Mouse (Mus musculus) embryonic facial prominence, embryonic 10.5 days (tissue): ENCODE measurements at regions not wholly inside any gene's neighbourhood (a gene's known extent, or its start where the extent isn't known, plus 50 kb on each side); places are given as distances from the start of the nearest gene placed in this dataset.
"Not testable (repeated sequence)": the region's sequence is repeated elsewhere in the genome, so short reads cannot be mapped to it uniquely, and the experiment has no call there.

Experiments used
- DNase-seq: peaks from one replicate; pipeline ENCODE4 v3.0.0-alpha.2; 2017; ENCODE audit warnings: low spot score
- H3K27ac ChIP-seq: fragments of 300-500 bp; sonication (generic); replicated peaks from 2 replicates; pipeline ENCODE4 v1.5.1; 2016; ENCODE audit warnings: mild to moderate bottlenecking
- H3K27me3 ChIP-seq: fragments of 300-500 bp; sonication (generic); replicated peaks from 2 replicates; pipeline ENCODE4 v1.6.1; 2016; ENCODE audit warnings: low read depth, mild to moderate bottlenecking; ENCODE audit not compliant: poor library complexity, severe bottlenecking
- H3K36me3 ChIP-seq: fragments of 300-500 bp; sonication (generic); replicated peaks from 2 replicates; pipeline ENCODE4 v1.6.1; 2016; ENCODE audit warnings: mild to moderate bottlenecking, moderate library complexity
- H3K4me1 ChIP-seq: fragments of 300-500 bp; sonication (generic); 2 replicates; pipeline ENCODE4 v1.6.1; 2016
- H3K4me3 ChIP-seq: fragments of 300-500 bp; sonication (generic); 2 replicates; pipeline ENCODE4 v1.5.1; 2016; ENCODE audit warnings: mild to moderate bottlenecking, moderate library complexity
- H3K9me3 ChIP-seq: fragments of 300-500 bp; sonication (generic); 2 replicates; pipeline ENCODE4 v1.6.1; 2016; ENCODE audit warnings: mild to moderate bottlenecking
- WGBS: fragments of 180-500 bp; shearing (Covaris S2); methylation state at CpG from one replicate; pipeline ENCODE4 v1.1.7; 2016; 5-methylcytosine and 5-hydroxymethylcytosine counted together

DNA sequence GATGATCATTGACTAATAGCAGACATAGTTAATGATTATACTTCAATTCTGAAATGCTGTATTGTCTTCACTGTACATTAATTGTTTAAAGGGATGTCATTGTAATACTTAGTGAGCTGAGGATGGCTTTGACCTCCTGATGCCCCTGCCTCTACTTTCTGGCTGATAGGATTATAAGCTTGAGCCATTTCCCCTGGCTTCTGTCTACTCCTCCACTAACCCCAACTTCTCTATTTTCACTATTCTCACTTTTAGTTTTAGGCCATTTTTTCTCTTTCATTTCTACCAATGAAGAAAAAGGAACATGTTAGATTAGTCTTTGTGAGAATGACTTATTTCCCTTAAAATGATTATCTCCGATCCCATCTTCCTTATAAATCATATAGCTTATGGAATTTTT is 190.9 kb downstream of the Stard3nl start:
- H3K4me3 ChIP-seq, result no peak overlapping the region
- WGBS, result 93% methylated on average over 1 of the region's 1 CpGs

GRCm38 (mm10) chr13:19202320-19202719 is 193.3 kb downstream of the Stard3nl start:
- 88% methylated on average over 7 of the region's 7 CpGs for WGBS
- not testable (repeated sequence) for H3K36me3 ChIP-seq, H3K27me3 ChIP-seq

More for the DNA sequence above, 190.9 kb downstream of the Stard3nl start:
- DNase-seq, result no peak
- Histone ChIP-seq H3K9me3 (no peaks in the 10 kb centered on the region), H3K27me3 (no peaks in the 10 kb centered on the region), H3K27ac (no peak overlapping the region), H3K36me3 (no peaks in the 10 kb centered on the region), H3K4me1 (no peaks in the 10 kb centered on the region)

More at GRCm38 (mm10) chr13:19202320-19202719, 193.3 kb downstream of the Stard3nl start:
- H3K9me3 ChIP-seq, H3K27ac ChIP-seq, H3K4me1 ChIP-seq, DNase-seq, H3K4me3 ChIP-seq: not testable (repeated sequence)
